Mouse (Mus musculus) forebrain, embryonic 12.5 days (tissue): ENCODE results near the gene Hoxb2. TPM values are rescaled to one million over a fixed set of nuclear protein-coding genes. Genes with fewer than 3 reads are reported as not detected.

Source experiments
- ATAC-seq: fragments of 200-750 bp; cut with Nextera tagmentation; 2 replicates; pipeline ENCODE4 v1.8.0; 2017; ENCODE audit warnings: moderate TSS enrichment; ENCODE audit not compliant: low FRiP score
- H3K27ac ChIP-seq: fragments of 300-500 bp; sonication (generic); 2 replicates; pipeline ENCODE4 v1.5.1; 2016; ENCODE audit warnings: mild to moderate bottlenecking
- H3K27me3 ChIP-seq: fragments of 300-500 bp; sonication (generic); 2 replicates; pipeline ENCODE4 v1.6.1; 2016; ENCODE audit warnings: mild to moderate bottlenecking
- H3K36me3 ChIP-seq: fragments of 300-500 bp; sonication (generic); replicated peaks from 2 replicates; pipeline ENCODE4 v1.6.1; 2016; ENCODE audit warnings: mild to moderate bottlenecking
- H3K4me1 ChIP-seq: fragments of 300-500 bp; sonication (generic); 2 replicates; pipeline ENCODE4 v1.6.1; 2016
- H3K4me2 ChIP-seq: fragments of 300-500 bp; sonication (generic); 2 replicates; pipeline ENCODE4 v1.6.1; 2016; ENCODE audit warnings: mild to moderate bottlenecking, moderate library complexity
- H3K4me3 ChIP-seq: fragments of 300-500 bp; sonication (generic); replicated peaks from 2 replicates; pipeline ENCODE4 v1.5.1; 2016; ENCODE audit warnings: mild to moderate bottlenecking
- H3K9ac ChIP-seq: fragments of 300-500 bp; sonication (generic); 2 replicates; pipeline ENCODE4 v1.6.1; 2016; ENCODE audit warnings: mild to moderate bottlenecking
- H3K9me3 ChIP-seq: fragments of 300-500 bp; sonication (generic); 2 replicates; pipeline ENCODE4 v1.6.1; 2016
- WGBS: fragments of 180-500 bp; shearing (Covaris S2); methylation state at CpG from one replicate; pipeline ENCODE4 v1.1.7; 2016; 5-methylcytosine and 5-hydroxymethylcytosine counted together
- polyA plus RNA-seq: library from polyadenylated mRNA; unstranded; fragments of >200 nt; fragmentation: Nextera tagmentation; extraction: Ambion mirVana; gene quantifications from 2 replicates; pipeline ENCODE4 v1.2.1, GENCODE M21; 2016

Gene Hoxb2
- polyA plus RNA-seq, 1 experiment from 2014 or later, result 0.15 TPM

- H3K4me3 ChIP-seq, result no peak overlapping the region
- no peaks in the 10 kb centered on the region for H3K36me3 ChIP-seq
- peaks cover 10% of the 10 kb centered on the region; the same call in 1 of the 2 replicates for H3K4me1 ChIP-seq
- peaks cover 90% of the 10 kb centered on the region for H3K27me3 ChIP-seq
- ATAC-seq, result no peak
- no peak overlapping the region for H3K4me2 ChIP-seq
- no peaks in the 10 kb centered on the region for H3K9me3 ChIP-seq
- H3K27ac ChIP-seq, result no peak overlapping the region
- under 1% methylated on average over 11 of the region's 11 CpGs for WGBS
- no peak overlapping the region for H3K9ac ChIP-seq
Measured at GRCm38 (mm10) chr11:96351312-96351711, 987 bp downstream of the Hoxb2 start.

GRCm38 (mm10) chr11:96351831-96352230 lies 1.5 kb downstream of the Hoxb2 start:
- peaks cover 90% of the 10 kb centered on the region for H3K27me3 ChIP-seq
- H3K27ac ChIP-seq, result no peak overlapping the region
- WGBS, result under 1% methylated on average over 22 of the region's 22 CpGs
- no peak overlapping the region for H3K9ac ChIP-seq
- H3K4me3 ChIP-seq, result no peak overlapping the region
- no peaks in the 10 kb centered on the region for H3K36me3 ChIP-seq
- H3K9me3 ChIP-seq, result no peaks in the 10 kb centered on the region
- no peak overlapping the region for H3K4me2 ChIP-seq
- ATAC-seq, result no peak
- peaks cover 10% of the 10 kb centered on the region; the same call in 1 of the 2 replicates for H3K4me1 ChIP-seq

GRCm38 (mm10) chr11:96352691-96353521 lies 2.6 kb downstream of the Hoxb2 start:
- Histone ChIP-seq H3K9ac (no peak overlapping the region), H3K4me3 (0 out of 2 replicates have a peak overlapping the region, but pooled peaks have one; percentile 2), H3K27ac (no peak overlapping the region), H3K27me3 (peaks cover 94% of the 10 kb centered on the region), H3K4me1 (peaks cover 10% of the 10 kb centered on the region; the same call in 1 of the 2 replicates), H3K9me3 (no peaks in the 10 kb centered on the region), H3K4me2 (no peak overlapping the region), H3K36me3 (no peaks in the 10 kb centered on the region)
- WGBS, result under 1% methylated on average over 65 of the region's 75 CpGs
- no peak for ATAC-seq

- Histone ChIP-seq H3K4me3 (0 out of 2 replicates have a peak overlapping the region, but pooled peaks have one; percentile 2), H3K27me3 (peaks cover 93% of the 10 kb centered on the region), H3K4me2 (no peak overlapping the region), H3K36me3 (no peaks in the 10 kb centered on the region), H3K27ac (no peak overlapping the region), H3K9ac (no peak overlapping the region), H3K9me3 (no peaks in the 10 kb centered on the region), H3K4me1 (peaks cover 10% of the 10 kb centered on the region; the same call in 1 of the 2 replicates)
- WGBS, result 0% methylated on average over 14 of the region's 14 CpGs
- ATAC-seq, result no peak
Measured at GRCm38 (mm10) chr11:96353522-96353841, 3.2 kb downstream of the Hoxb2 start.

- Histone ChIP-seq H3K4me1 (peaks cover 10% of the 10 kb centered on the region; the same call in 1 of the 2 replicates), H3K27ac (no peak overlapping the region), H3K27me3 (peaks cover 93% of the 10 kb centered on the region), H3K4me3 (no peak overlapping the region), H3K4me2 (peak overlapping the region; percentile 40; the same call in 1 of the 2 replicates), H3K36me3 (no peaks in the 10 kb centered on the region), H3K9ac (no peak overlapping the region), H3K9me3 (no peaks in the 10 kb centered on the region)
- WGBS, result 2% methylated on average over 8 of the region's 8 CpGs
- ATAC-seq, result no peak
Measured at GRCm38 (mm10) chr11:96353939-96354338, 3.6 kb downstream of the Hoxb2 start.

GRCm38 (mm10) chr11:96354376-96354775 lies 4.1 kb downstream of the Hoxb2 start:
- Histone ChIP-seq H3K9ac (no peak overlapping the region), H3K27me3 (peaks cover 92% of the 10 kb centered on the region), H3K4me2 (peak overlapping the region; percentile 40), H3K27ac (no peak overlapping the region), H3K9me3 (no peaks in the 10 kb centered on the region), H3K36me3 (no peaks in the 10 kb centered on the region), H3K4me3 (peak overlapping the region; percentile 19), H3K4me1 (peaks cover 10% of the 10 kb centered on the region; the same call in 1 of the 2 replicates)
- 0% methylated on average over 25 of the region's 25 CpGs for WGBS
- no peak for ATAC-seq

GRCm38 (mm10) chr11:96354801-96355311 lies 4.5 kb downstream of the Hoxb2 start:
- Histone ChIP-seq H3K9ac (no peak overlapping the region), H3K4me3 (peak overlapping the region; percentile 19; the same call in 1 of the 2 replicates), H3K27ac (no peak overlapping the region)

GRCm38 (mm10) chr11:96363807-96364206 lies 13.5 kb downstream of the Hoxb2 start:
- H3K4me1 ChIP-seq, result no peaks in the 10 kb centered on the region; the same call in 1 of the 2 replicates
- no peak overlapping the region for H3K4me3 ChIP-seq
- ATAC-seq, result no peak
- H3K27me3 ChIP-seq, result peaks cover 90% of the 10 kb centered on the region
- H3K9ac ChIP-seq, result no peak overlapping the region
- H3K9me3 ChIP-seq, result no peaks in the 10 kb centered on the region
- no peak overlapping the region for H3K27ac ChIP-seq
- H3K4me2 ChIP-seq, result no peak overlapping the region
- H3K36me3 ChIP-seq, result no peaks in the 10 kb centered on the region
- WGBS, result 2% methylated on average over 5 of the region's 5 CpGs

More at GRCm38 (mm10) chr11:96354801-96355311, 4.5 kb downstream of the Hoxb2 start:
- no peak for ATAC-seq
- H3K4me1 ChIP-seq, result peaks cover 10% of the 10 kb centered on the region; the same call in 1 of the 2 replicates
- peaks cover 92% of the 10 kb centered on the region for H3K27me3 ChIP-seq
- H3K36me3 ChIP-seq, result no peaks in the 10 kb centered on the region
- peak overlapping the region; percentile 40 for H3K4me2 ChIP-seq
- H3K9me3 ChIP-seq, result no peaks in the 10 kb centered on the region
- WGBS, result 2% methylated on average over 9 of the region's 9 CpGs

- Histone ChIP-seq H3K4me2 (no peak within 1 kb of the TSS), H3K9ac (no peak within 1 kb of the TSS), H3K9me3 (no peaks in the 10 kb centered on the region), H3K4me1 (no peaks in the 10 kb centered on the region; the same call in 1 of the 2 replicates), H3K36me3 (no peaks in the 10 kb centered on the region), H3K27me3 (peaks cover 94% of the 10 kb centered on the region), H3K4me3 (no peak within 1 kb of the TSS), H3K27ac (no peak within 1 kb of the TSS)
- 3% methylated on average over 26 of the region's 26 CpGs for WGBS
- no peak for ATAC-seq
Measured at GRCm38 (mm10) chr11:96365441-96366091, 15.2 kb downstream of the Hoxb2 start, which contains the start of gene Hoxb1. Gene Hoxb1 (plus strand): TSS chr11:96365752.

- WGBS, result 2% methylated on average over 47 of the region's 47 CpGs
- Histone ChIP-seq H3K4me1 (no peaks in the 10 kb centered on the region; the same call in 1 of the 2 replicates), H3K9me3 (no peaks in the 10 kb centered on the region), H3K4me3 (no peak overlapping the region), H3K36me3 (no peaks in the 10 kb centered on the region), H3K4me2 (no peak overlapping the region), H3K27ac (no peak overlapping the region), H3K9ac (no peak overlapping the region), H3K27me3 (peaks cover 98% of the 10 kb centered on the region)
- ATAC-seq, result no peak
Measured at GRCm38 (mm10) chr11:96366092-96367041, 16.0 kb downstream of the Hoxb2 start.

- H3K4me1 ChIP-seq, result no peaks in the 10 kb centered on the region; the same call in 1 of the 2 replicates
- peaks cover 98% of the 10 kb centered on the region for H3K27me3 ChIP-seq
- H3K9ac ChIP-seq, result no peak overlapping the region
- H3K4me3 ChIP-seq, result no peak overlapping the region
- WGBS, result 9% methylated on average over 6 of the region's 6 CpGs
- no peaks in the 10 kb centered on the region for H3K9me3 ChIP-seq
- no peak overlapping the region for H3K27ac ChIP-seq
- no peak for ATAC-seq
- no peak overlapping the region for H3K4me2 ChIP-seq
- no peaks in the 10 kb centered on the region for H3K36me3 ChIP-seq
Measured at GRCm38 (mm10) chr11:96367141-96367540, 16.8 kb downstream of the Hoxb2 start.
